Mouse (Mus musculus) liver, embryonic 14.5 days (tissue): Measurements from ENCODE around the gene Dmtf1. TPM values are rescaled to one million over a fixed set of nuclear protein-coding genes. Genes with fewer than 3 reads are reported as not detected.

ENCODE experiments used
- ATAC-seq: fragments of 200-750 bp; cut with Nextera tagmentation; 2 replicates; pipeline ENCODE4 v1.8.0; 2017; ENCODE audit warnings: moderate number of reproducible peaks, mild to moderate bottlenecking, moderate library complexity; ENCODE audit not compliant: insufficient read depth
- DNase-seq, 3 experiments: peaks; one replicate each; pipeline ENCODE4 v3.0.0-alpha.2; 2012 to 2013; ENCODE audit warnings: low read depth in 3 of 3, low spot score in 3 of 3
- H3K27ac ChIP-seq: fragments of 300-500 bp; sonication (generic); 2 replicates; pipeline ENCODE4 v1.5.1; 2014; ENCODE audit warnings: moderate library complexity, mild to moderate bottlenecking, control low read depth, inconsistent platforms
- H3K27me3 ChIP-seq: fragments of 300-500 bp; sonication (generic); 2 replicates; pipeline ENCODE4 v1.6.1; 2014; ENCODE audit warnings: mild to moderate bottlenecking, low read length, moderate library complexity; ENCODE audit not compliant: control insufficient read depth, insufficient read depth
- H3K36me3 ChIP-seq: fragments of 300-500 bp; sonication (generic); replicated peaks from 2 replicates; pipeline ENCODE4 v1.6.1; 2014; ENCODE audit warnings: low read depth; ENCODE audit not compliant: control insufficient read depth, insufficient read depth
- H3K4me1 ChIP-seq, 2 experiments: fragments of 200-500 bp in 1 of 2; fragments of 300-500 bp in 1 of 2; sonication (generic) in 1 of 2; replicated peaks; 2 replicates each; pipeline ENCODE4 v1.6.1; 2012 to 2014; ENCODE audit warnings: antibody characterized with exemption in 1 of 2, inconsistent platforms in 1 of 2, low read length in 1 of 2; ENCODE audit not compliant: control insufficient read depth in 2 of 2, insufficient read depth in 2 of 2
- H3K4me2 ChIP-seq: fragments of 300-500 bp; sonication (generic); 2 replicates; pipeline ENCODE4 v1.6.1; 2014; ENCODE audit warnings: low read depth, mild to moderate bottlenecking, control low read depth, moderate library complexity
- H3K4me3 ChIP-seq, 2 experiments: fragments of 200-500 bp in 1 of 2; fragments of 300-500 bp in 1 of 2; sonication (generic) in 1 of 2; 2 replicates each; pipeline ENCODE4 v1.5.1; 2012 to 2014; ENCODE audit warnings: low read depth in 2 of 2, low read length in 2 of 2, mild to moderate bottlenecking in 2 of 2, control low read depth in 1 of 2, inconsistent platforms in 1 of 2, moderate library complexity in 1 of 2; ENCODE audit not compliant: insufficient read depth in 1 of 2
- H3K9ac ChIP-seq: fragments of 300-500 bp; sonication (generic); replicated peaks from 2 replicates; pipeline ENCODE4 v1.6.1; 2014; ENCODE audit warnings: mild to moderate bottlenecking, control low read depth, moderate library complexity
- H3K9me3 ChIP-seq: fragments of 300-500 bp; sonication (generic); 2 replicates; pipeline ENCODE4 v1.6.1; 2016; ENCODE audit warnings: low read length, mixed read lengths; ENCODE audit not compliant: control insufficient read depth
- CTCF ChIP-seq: IDR thresholded peaks from 2 replicates; pipeline ENCODE4 v1.5.1; 2016; ENCODE audit warnings: antibody characterized with exemption, low read depth, control low read depth
- EP300 ChIP-seq: IDR thresholded peaks from 2 replicates; pipeline ENCODE4 v1.6.1; 2016; ENCODE audit warnings: antibody characterized with exemption, low read depth
- WGBS: fragments of 180-500 bp; shearing (Covaris S2); extraction: QIAGEN DNeasy Blood & Tissue Kit; methylation state at CpG from one replicate; pipeline ENCODE4 v1.1.7; 2014; ENCODE audit not compliant: insufficient replicate concordance; 5-methylcytosine and 5-hydroxymethylcytosine counted together
- polyA plus RNA-seq, 2 experiments: library from polyadenylated mRNA; depleted of rRNA in 1 of 2; stranded (reverse) in 1 of 2; unstranded in 1 of 2; fragments of >200 nt; fragmentation: Nextera tagmentation in 1 of 2; extraction: Ambion mirVana in 1 of 2; gene quantifications; 2 replicates each; pipeline versions ENCODE4 v1.2.1 to v1.2.3; 2012 to 2014

The Dmtf1 gene
- polyA plus RNA-seq, 2 experiments: 9.5 to 10.8 TPM

- Histone ChIP-seq H3K36me3 (no peaks in the 10 kb centered on the region), H3K4me1 (peaks cover 0 to 6% of the 10 kb centered on the region in 2 experiments; a peak in 2 of 4 replicates), H3K27me3 (peaks cover 31% of the 10 kb centered on the region), H3K4me3 (no peak overlapping the region), H3K9ac (no peak overlapping the region), H3K9me3 (no peaks in the 10 kb centered on the region), H3K4me2 (no peak overlapping the region), H3K27ac (no peak overlapping the region)
- TF ChIP-seq CTCF: no peak
- no peak for TF ChIP-seq EP300
- ATAC-seq: no peak
- 72% methylated on average over 2 of the region's 2 CpGs for WGBS
- no peak for DNase-seq
These were observed 58.9 kb downstream of the Dmtf1 start for GRCm38 (mm10) chr5:9102696-9103095.

GRCm38 (mm10) chr5:9100849-9101801, 60.5 kb downstream of the Dmtf1 start:
- DNase-seq: no peak
- Histone ChIP-seq H3K27ac (no peak overlapping the region), H3K9me3 (no peaks in the 10 kb centered on the region; the same call in 1 of the 2 replicates), H3K4me1 (peaks cover 0 to 5% of the 10 kb centered on the region in 2 experiments; a peak in 2 of 4 replicates), H3K27me3 (peaks cover 31% of the 10 kb centered on the region), H3K4me3 (peak overlapping the region; percentile 62 to 67), H3K36me3 (no peaks in the 10 kb centered on the region), H3K9ac (peak overlapping the region; percentile 56), H3K4me2 (peak overlapping the region; percentile 78)
- TF ChIP-seq CTCF (no peak), EP300 (no peak)
- 1% methylated on average over 63 of the region's 83 CpGs for WGBS
- peak; percentile 70 for ATAC-seq

- Histone ChIP-seq H3K9ac (peak within 1 kb of the TSS; percentile 56), H3K4me2 (peak within 1 kb of the TSS; percentile 78), H3K4me3 (peak within 1 kb of the TSS; percentile 62 to 67), H3K36me3 (no peaks in the 10 kb centered on the region), H3K9me3 (no peaks in the 10 kb centered on the region; the same call in 1 of the 2 replicates), H3K4me1 (peaks cover 0 to 5% of the 10 kb centered on the region in 2 experiments; a peak in 2 of 4 replicates), H3K27me3 (peaks cover 31% of the 10 kb centered on the region), H3K27ac (no peak within 1 kb of the TSS)
- TF ChIP-seq EP300: no peak
- TF ChIP-seq CTCF: no peak
- WGBS: under 1% methylated on average over 59 of the region's 59 CpGs
- ATAC-seq (peak; percentile 88), DNase-seq (peak; percentile 40 to 43 (median 41))
These were observed 61.2 kb downstream of the Dmtf1 start, which contains the start of gene Tmem243 for GRCm38 (mm10) chr5:9100207-9100848. Tmem243 (plus strand) TSS chr5:9100668.

- no peak overlapping the region for H3K4me3 ChIP-seq
- DNase-seq: no peak
- H3K9ac ChIP-seq: no peak overlapping the region
- no peak overlapping the region for H3K4me2 ChIP-seq
- TF ChIP-seq CTCF: no peak
- TF ChIP-seq EP300: no peak
- 51% methylated on average over 4 of the region's 4 CpGs for WGBS
- no peaks in the 10 kb centered on the region for H3K36me3 ChIP-seq
- H3K27ac ChIP-seq: no peak overlapping the region
- no peaks in the 10 kb centered on the region; the same call in 1 of the 2 replicates for H3K27me3 ChIP-seq
- no peak for ATAC-seq
- no peaks in the 10 kb centered on the region for H3K4me1 ChIP-seq
- H3K9me3 ChIP-seq: no peaks in the 10 kb centered on the region; the same call in 1 of the 2 replicates
These were observed 68.1 kb downstream of the Dmtf1 start for GRCm38 (mm10) chr5:9093490-9093889.
